Mouse (Mus musculus): ENCODE results near the gene Naga. TPM values are rescaled to one million over a fixed set of nuclear protein-coding genes. Genes with fewer than 3 reads are reported as not detected.

The Naga gene
- polyA plus RNA-seq, 1 experiment from 2014 or later: 34.1 TPM

GRCm38 (mm10) chr15:82353745-82354113 lies 15.0 kb upstream of the Naga start:
- peak overlapping the region; percentile 86 for H3K4me2 ChIP-seq
- no peaks in the 10 kb centered on the region for H3K9me3 ChIP-seq
- WGBS: under 1% methylated on average over 23 of the region's 23 CpGs
- H3K4me1 ChIP-seq (replicated peaks): peaks cover 23% of the 10 kb centered on the region
- H3K27me3 ChIP-seq: no peaks in the 10 kb centered on the region
- H3K36me3 ChIP-seq: peaks cover 30% of the 10 kb centered on the region
- ATAC-seq (ENCODE audit: insufficient number of reproducible peaks, insufficient read depth, low FRiP score, low TSS enrichment, low read depth): no peak; the same call in 1 of the 2 replicates
- peak overlapping the region; percentile 93 for H3K9ac ChIP-seq (replicated peaks)
- peak overlapping the region; percentile 84 for H3K27ac ChIP-seq
- H3K4me3 ChIP-seq (replicated peaks): peak overlapping the region; percentile 93

GRCm38 (mm10) chr15:82353078-82353744 lies 14.5 kb upstream of the Naga start:
- peak overlapping the region; percentile 93 for H3K4me3 ChIP-seq (replicated peaks)
- H3K27me3 ChIP-seq: no peaks in the 10 kb centered on the region
- peak overlapping the region; percentile 84 for H3K27ac ChIP-seq
- H3K9me3 ChIP-seq: no peaks in the 10 kb centered on the region
- no peak for ATAC-seq (ENCODE audit: insufficient number of reproducible peaks, insufficient read depth, low FRiP score, low TSS enrichment, low read depth)
- peak overlapping the region; percentile 93 for H3K9ac ChIP-seq (replicated peaks)
- peaks cover 19% of the 10 kb centered on the region for H3K4me1 ChIP-seq (replicated peaks)
- H3K36me3 ChIP-seq: peaks cover 35% of the 10 kb centered on the region
- 32% methylated on average over 14 of the region's 14 CpGs for WGBS
- H3K4me2 ChIP-seq: peak overlapping the region; percentile 86

- no peaks in the 10 kb centered on the region for H3K9me3 ChIP-seq
- H3K4me2 ChIP-seq: no peak overlapping the region
- H3K4me3 ChIP-seq (replicated peaks): no peak overlapping the region
- H3K27me3 ChIP-seq: no peaks in the 10 kb centered on the region
- H3K36me3 ChIP-seq: peaks cover 45% of the 10 kb centered on the region
- ATAC-seq (ENCODE audit: insufficient number of reproducible peaks, insufficient read depth, low FRiP score, low TSS enrichment, low read depth): no peak
- H3K27ac ChIP-seq: no peak overlapping the region
- WGBS: 91% methylated on average over 3 of the region's 3 CpGs
- H3K9ac ChIP-seq (replicated peaks): no peak overlapping the region
- H3K4me1 ChIP-seq (replicated peaks): peaks cover 31% of the 10 kb centered on the region
Measured at GRCm38 (mm10) chr15:82351480-82351879, 12.8 kb upstream of the Naga start.

GRCm38 (mm10) chr15:82350349-82350748 lies 11.6 kb upstream of the Naga start:
- WGBS: 94% methylated on average over 4 of the region's 4 CpGs
- Histone ChIP-seq H3K9ac (replicated peaks) (no peak overlapping the region), H3K4me3 (replicated peaks) (no peak overlapping the region), H3K27me3 (no peaks in the 10 kb centered on the region), H3K9me3 (no peaks in the 10 kb centered on the region), H3K36me3 (peaks cover 45% of the 10 kb centered on the region), H3K4me2 (no peak overlapping the region), H3K27ac (no peak overlapping the region), H3K4me1 (replicated peaks) (peaks cover 32% of the 10 kb centered on the region)
- no peak for ATAC-seq (ENCODE audit: insufficient number of reproducible peaks, insufficient read depth, low FRiP score, low TSS enrichment, low read depth)

GRCm38 (mm10) chr15:82348999-82349341 lies 10.2 kb upstream of the Naga start:
- Histone ChIP-seq H3K9ac (replicated peaks) (no peak overlapping the region), H3K9me3 (no peaks in the 10 kb centered on the region), H3K27me3 (no peaks in the 10 kb centered on the region), H3K4me3 (replicated peaks) (no peak overlapping the region), H3K4me2 (no peak overlapping the region), H3K36me3 (peaks cover 45% of the 10 kb centered on the region), H3K4me1 (replicated peaks) (peaks cover 30% of the 10 kb centered on the region), H3K27ac (no peak overlapping the region)
- WGBS: 84% methylated on average over 2 of the region's 2 CpGs
- ATAC-seq (ENCODE audit: insufficient number of reproducible peaks, insufficient read depth, low FRiP score, low TSS enrichment, low read depth): no peak

GRCm38 (mm10) chr15:82348258-82348998 lies 9.7 kb upstream of the Naga start:
- Histone ChIP-seq H3K4me3 (replicated peaks) (no peak overlapping the region), H3K9ac (replicated peaks) (no peak overlapping the region), H3K9me3 (no peaks in the 10 kb centered on the region), H3K4me2 (no peak overlapping the region), H3K4me1 (replicated peaks) (peaks cover 30% of the 10 kb centered on the region), H3K27ac (no peak overlapping the region), H3K36me3 (peaks cover 46% of the 10 kb centered on the region), H3K27me3 (no peaks in the 10 kb centered on the region)
- 89% methylated on average over 8 of the region's 8 CpGs for WGBS
- no peak for ATAC-seq (ENCODE audit: insufficient number of reproducible peaks, insufficient read depth, low FRiP score, low TSS enrichment, low read depth)

- no peak overlapping the region for H3K4me3 ChIP-seq (replicated peaks)
- H3K27me3 ChIP-seq: no peaks in the 10 kb centered on the region
- H3K27ac ChIP-seq: no peak overlapping the region
- H3K4me1 ChIP-seq (replicated peaks): peaks cover 24% of the 10 kb centered on the region
- ATAC-seq (ENCODE audit: insufficient number of reproducible peaks, insufficient read depth, low FRiP score, low TSS enrichment, low read depth): no peak
- H3K9me3 ChIP-seq: no peaks in the 10 kb centered on the region
- no peak overlapping the region for H3K9ac ChIP-seq (replicated peaks)
- peaks cover 47% of the 10 kb centered on the region for H3K36me3 ChIP-seq
- 0 out of 2 replicates have a peak overlapping the region, but pooled peaks have one; percentile 86 for H3K4me2 ChIP-seq
- WGBS: 94% methylated on average over 12 of the region's 12 CpGs
Measured at GRCm38 (mm10) chr15:82347852-82348251, 9.1 kb upstream of the Naga start.

GRCm38 (mm10) chr15:82347303-82347676 lies 8.6 kb upstream of the Naga start:
- ATAC-seq (ENCODE audit: insufficient number of reproducible peaks, insufficient read depth, low FRiP score, low TSS enrichment, low read depth): no peak
- no peaks in the 10 kb centered on the region for H3K27me3 ChIP-seq
- no peak overlapping the region for H3K27ac ChIP-seq
- H3K9me3 ChIP-seq: no peaks in the 10 kb centered on the region
- H3K36me3 ChIP-seq: peaks cover 47% of the 10 kb centered on the region
- 79% methylated on average over 4 of the region's 4 CpGs for WGBS
- peaks cover 21% of the 10 kb centered on the region for H3K4me1 ChIP-seq (replicated peaks)
- H3K4me2 ChIP-seq: peak overlapping the region; percentile 86
- H3K4me3 ChIP-seq (replicated peaks): peak overlapping the region; percentile 62
- peak overlapping the region; percentile 63 for H3K9ac ChIP-seq (replicated peaks)

GRCm38 (mm10) chr15:82346580-82347302 lies 8.0 kb upstream of the Naga start:
- Histone ChIP-seq H3K9ac (replicated peaks) (peak overlapping the region; percentile 63), H3K36me3 (peaks cover 44% of the 10 kb centered on the region), H3K27me3 (no peaks in the 10 kb centered on the region), H3K4me2 (peak overlapping the region; percentile 86), H3K4me3 (replicated peaks) (peak overlapping the region; percentile 62), H3K27ac (peak overlapping the region; percentile 37), H3K4me1 (replicated peaks) (peaks cover 21% of the 10 kb centered on the region), H3K9me3 (no peaks in the 10 kb centered on the region)
- WGBS: 65% methylated on average over 14 of the region's 14 CpGs
- ATAC-seq (ENCODE audit: insufficient number of reproducible peaks, insufficient read depth, low FRiP score, low TSS enrichment, low read depth): no peak

- H3K27ac ChIP-seq: peak overlapping the region; percentile 72
- peak overlapping the region; percentile 63 for H3K9ac ChIP-seq (replicated peaks)
- peaks cover 25% of the 10 kb centered on the region for H3K4me1 ChIP-seq (replicated peaks)
- under 1% methylated on average over 51 of the region's 51 CpGs for WGBS
- H3K4me2 ChIP-seq: peak overlapping the region; percentile 86
- H3K9me3 ChIP-seq: no peaks in the 10 kb centered on the region
- ATAC-seq (ENCODE audit: insufficient number of reproducible peaks, insufficient read depth, low FRiP score, low TSS enrichment, low read depth): peak; percentile 98
- H3K27me3 ChIP-seq: no peaks in the 10 kb centered on the region
- peaks cover 39% of the 10 kb centered on the region for H3K36me3 ChIP-seq
- peak overlapping the region; percentile 62 for H3K4me3 ChIP-seq (replicated peaks)
Measured at GRCm38 (mm10) chr15:82345820-82346470, 7.2 kb upstream of the Naga start.

GRCm38 (mm10) chr15:82344971-82345370 lies 6.2 kb upstream of the Naga start:
- H3K9me3 ChIP-seq: no peaks in the 10 kb centered on the region
- peaks cover 29% of the 10 kb centered on the region for H3K36me3 ChIP-seq
- no peak overlapping the region for H3K4me3 ChIP-seq (replicated peaks)
- H3K9ac ChIP-seq (replicated peaks): no peak overlapping the region
- peaks cover 28% of the 10 kb centered on the region for H3K4me1 ChIP-seq (replicated peaks)
- peak overlapping the region; percentile 47; the same call in 1 of the 2 replicates for H3K27ac ChIP-seq
- ATAC-seq (ENCODE audit: insufficient number of reproducible peaks, insufficient read depth, low FRiP score, low TSS enrichment, low read depth): no peak
- 90% methylated on average over 6 of the region's 6 CpGs for WGBS
- no peak overlapping the region for H3K4me2 ChIP-seq
- peaks cover 6% of the 10 kb centered on the region for H3K27me3 ChIP-seq

All from limb, embryonic 12.5 days (tissue).